Mouse (Mus musculus) B cell, adult 2 months (primary cell): Measurements from ENCODE around the gene Gm21983.

Experiments used
- DNase-seq, 2 experiments: peaks; one replicate each; pipeline ENCODE4 v3.0.0; 2022

The Gm21983 gene

GRCm38 (mm10) chr7:27184964-27185363 is 4.1 kb upstream of the Gm21983 start:
- peak; percentile 70 to 72 for DNase-seq

- DNase-seq: no peak
Observed at GRCm38 (mm10) chr7:27182498-27182897, 1.6 kb upstream of the Gm21983 start.

GRCm38 (mm10) chr7:27180036-27180435 is 850 bp downstream of the Gm21983 start:
- no peak for DNase-seq

GRCm38 (mm10) chr7:27179217-27179918 is 1.5 kb downstream of the Gm21983 start:
- DNase-seq: peak; percentile 31 to 34

GRCm38 (mm10) chr7:27178324-27179216 is 2.3 kb downstream of the Gm21983 start, which contains the start of gene Rab4b:
TSS of gene Rab4b (minus strand) at chr7:27178896.
- peak; percentile 97 for DNase-seq

GRCm38 (mm10) chr7:27177942-27178323 is 3.0 kb downstream of the Gm21983 start:
- no peak for DNase-seq

- DNase-seq: no peak
Observed at GRCm38 (mm10) chr7:27174896-27175295, 6.0 kb downstream of the Gm21983 start.

- no peak for DNase-seq
Observed at GRCm38 (mm10) chr7:27174496-27174895, 6.4 kb downstream of the Gm21983 start.

GRCm38 (mm10) chr7:27170981-27171380 is 9.9 kb downstream of the Gm21983 start:
- no peak for DNase-seq

GRCm38 (mm10) chr7:27168371-27168770 is 12.5 kb downstream of the Gm21983 start:
- no peak for DNase-seq

GRCm38 (mm10) chr7:27167475-27168094 is 13.3 kb downstream of the Gm21983 start:
- DNase-seq: no peak

- peak; percentile 94 to 96 for DNase-seq
Observed at GRCm38 (mm10) chr7:27166614-27167474, 14.0 kb downstream of the Gm21983 start, which contains the start of gene Egln2. TSS of gene Egln2 (minus strand) at chr7:27166802.

- peak; percentile 87 to 90 for DNase-seq
Observed at GRCm38 (mm10) chr7:27166229-27166613, 14.7 kb downstream of the Gm21983 start.

GRCm38 (mm10) chr7:27165696-27166095 is 15.2 kb downstream of the Gm21983 start:
- DNase-seq: no peak

GRCm38 (mm10) chr7:27165007-27165655 is 15.8 kb downstream of the Gm21983 start:
- DNase-seq: no peak

GRCm38 (mm10) chr7:27164112-27164947 is 16.6 kb downstream of the Gm21983 start:
- DNase-seq: no peak

GRCm38 (mm10) chr7:27163450-27163805 is 17.5 kb downstream of the Gm21983 start:
- no peak for DNase-seq

GRCm38 (mm10) chr7:27162780-27163449 is 18.0 kb downstream of the Gm21983 start:
- DNase-seq: no peak

- no peak for DNase-seq
Observed at GRCm38 (mm10) chr7:27161744-27162143, 19.1 kb downstream of the Gm21983 start.

- no peak for DNase-seq
Observed at GRCm38 (mm10) chr7:27160921-27161320, 20.0 kb downstream of the Gm21983 start.
